Mouse (Mus musculus): ENCODE results near the gene H13. TPM values are rescaled to one million over a fixed set of nuclear protein-coding genes. Genes with fewer than 3 reads are reported as not detected.

Gene H13
- polyA plus RNA-seq, 1 experiment from 2014 or later: 172 TPM

DNA sequence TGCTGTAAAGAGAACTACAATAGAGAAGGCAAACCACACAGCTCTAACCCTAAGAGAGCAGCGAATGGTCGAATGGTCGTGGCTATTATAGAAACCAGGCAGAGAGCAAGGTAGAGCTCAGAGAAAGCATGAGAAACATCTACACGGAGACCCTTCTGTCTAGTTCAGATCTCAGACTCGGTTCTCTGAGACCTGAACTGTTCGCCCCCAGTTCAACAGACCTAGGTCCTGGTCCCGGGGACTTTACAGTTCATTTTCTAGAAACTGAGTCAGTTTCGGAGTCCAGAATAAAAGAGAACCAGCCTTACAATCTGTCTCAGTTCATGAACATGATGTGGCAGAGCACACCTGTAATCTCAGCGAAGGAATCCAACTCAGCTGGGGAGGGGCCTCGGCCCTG is 65.2 kb downstream of the H13 start:
- H3K4me3 ChIP-seq (ENCODE audit: low read length): peak overlapping the region; percentile 47
- 13% methylated on average over 10 of the region's 10 CpGs for WGBS
- H3K4me1 ChIP-seq (ENCODE audit: control insufficient read depth, insufficient read depth, low read depth, low read length): peaks cover 33% of the 10 kb centered on the region
- H3K27ac ChIP-seq (ENCODE audit: low read depth, low read length): peak overlapping the region; percentile 48
- H3K9ac ChIP-seq (ENCODE audit: low read depth, low read length): peak overlapping the region; percentile 54
- no peaks in the 10 kb centered on the region for H3K36me3 ChIP-seq (ENCODE audit: control insufficient read depth, insufficient read depth, low read length)
- H3K4me2 ChIP-seq (ENCODE audit: low read length): peak overlapping the region; percentile 91
- ATAC-seq: peak; percentile 0; the same call in 1 of the 2 replicates
- no peaks in the 10 kb centered on the region for H3K9me3 ChIP-seq (ENCODE audit: control insufficient read depth, low read length)
- no peaks in the 10 kb centered on the region; the same call in 1 of the 2 replicates for H3K27me3 ChIP-seq (replicated peaks; ENCODE audit: control insufficient read depth, insufficient read depth, low read length)

GRCm38 (mm10) chr2:152734984-152735383 is 65.7 kb downstream of the H13 start:
- Histone ChIP-seq H3K4me1 (ENCODE audit: control insufficient read depth, insufficient read depth, low read depth, low read length) (peaks cover 30% of the 10 kb centered on the region), H3K4me2 (ENCODE audit: low read length) (peak overlapping the region; percentile 91), H3K27ac (ENCODE audit: low read depth, low read length) (peak overlapping the region; percentile 79), H3K4me3 (ENCODE audit: low read length) (peak overlapping the region; percentile 47), H3K9me3 (ENCODE audit: control insufficient read depth, low read length) (no peaks in the 10 kb centered on the region), H3K36me3 (ENCODE audit: control insufficient read depth, insufficient read depth, low read length) (no peaks in the 10 kb centered on the region), H3K27me3 (replicated peaks; ENCODE audit: control insufficient read depth, insufficient read depth, low read length) (no peaks in the 10 kb centered on the region; the same call in 1 of the 2 replicates), H3K9ac (ENCODE audit: low read depth, low read length) (peak overlapping the region; percentile 54)
- WGBS: under 1% methylated on average over 27 of the region's 28 CpGs
- peak; percentile 89 for ATAC-seq

DNA sequence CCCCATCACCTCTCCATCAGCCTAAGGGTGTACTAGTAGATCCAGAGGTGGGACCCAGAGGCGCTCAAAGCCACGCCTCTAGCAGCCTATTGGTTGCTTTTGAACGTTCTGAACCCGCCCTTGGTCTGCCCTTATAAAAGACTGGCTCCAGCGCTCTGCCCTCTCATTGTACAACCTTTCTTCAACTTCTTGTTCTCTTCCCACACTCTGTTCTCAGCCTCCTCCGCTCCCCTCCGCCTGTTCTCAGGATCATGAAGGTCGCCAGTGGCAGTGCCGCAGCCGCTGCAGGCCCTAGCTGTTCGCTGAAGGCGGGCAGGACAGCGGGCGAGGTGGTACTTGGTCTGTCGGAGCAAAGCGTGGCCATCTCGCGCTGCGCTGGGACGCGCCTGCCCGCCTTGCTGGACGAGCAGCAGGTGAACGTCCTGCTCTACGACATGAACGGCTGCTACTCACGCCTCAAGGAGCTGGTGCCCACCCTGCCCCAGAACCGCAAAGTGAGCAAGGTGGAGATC is 66.9 kb downstream of the H13 start, which contains the start of gene Id1:
Id1 (plus strand) TSS at position 162 of the 512 bp plus-strand sequence.
- Histone ChIP-seq H3K27ac (ENCODE audit: low read depth, low read length) (peak within 1 kb of the TSS; percentile 79), H3K4me3 (ENCODE audit: low read length) (peak within 1 kb of the TSS; percentile 47), H3K9me3 (ENCODE audit: control insufficient read depth, low read length) (no peaks in the 10 kb centered on the region), H3K36me3 (ENCODE audit: control insufficient read depth, insufficient read depth, low read length) (no peaks in the 10 kb centered on the region), H3K4me2 (ENCODE audit: low read length) (peak within 1 kb of the TSS; percentile 91), H3K4me1 (ENCODE audit: control insufficient read depth, insufficient read depth, low read depth, low read length) (peaks cover 30% of the 10 kb centered on the region), H3K27me3 (replicated peaks; ENCODE audit: control insufficient read depth, insufficient read depth, low read length) (no peaks in the 10 kb centered on the region; the same call in 1 of the 2 replicates), H3K9ac (ENCODE audit: low read depth, low read length) (peak within 1 kb of the TSS; percentile 54)
- under 1% methylated on average over 28 of the region's 28 CpGs for WGBS
- peak; percentile 82 for ATAC-seq

DNA sequence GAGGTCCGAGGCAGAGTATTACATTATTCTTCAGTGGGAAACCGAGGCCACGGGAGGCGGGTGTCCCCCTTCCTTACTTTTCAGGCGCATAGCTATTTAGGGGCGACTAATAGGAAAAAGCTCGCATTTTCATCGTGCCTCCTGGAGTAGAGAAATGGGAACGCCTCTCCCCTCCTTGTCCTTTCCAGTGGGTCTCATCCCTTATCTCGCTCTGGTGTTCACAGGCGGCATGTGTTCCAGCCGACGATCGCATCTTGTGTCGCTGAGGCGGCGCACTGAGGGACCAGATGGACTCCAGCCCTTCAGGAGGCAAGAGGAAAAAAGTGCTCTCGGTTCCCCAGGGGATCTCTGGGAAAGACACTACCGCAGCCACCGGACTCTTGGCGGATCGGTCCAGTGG is 67.5 kb downstream of the H13 start:
- Histone ChIP-seq H3K27me3 (replicated peaks; ENCODE audit: control insufficient read depth, insufficient read depth, low read length) (no peaks in the 10 kb centered on the region; the same call in 1 of the 2 replicates), H3K27ac (ENCODE audit: low read depth, low read length) (peak overlapping the region; percentile 35), H3K4me2 (ENCODE audit: low read length) (peak overlapping the region; percentile 91), H3K4me3 (ENCODE audit: low read length) (peak overlapping the region; percentile 47), H3K36me3 (ENCODE audit: control insufficient read depth, insufficient read depth, low read length) (no peaks in the 10 kb centered on the region), H3K9me3 (ENCODE audit: control insufficient read depth, low read length) (no peaks in the 10 kb centered on the region), H3K4me1 (ENCODE audit: control insufficient read depth, insufficient read depth, low read depth, low read length) (peaks cover 30% of the 10 kb centered on the region), H3K9ac (ENCODE audit: low read depth, low read length) (peak overlapping the region; percentile 47)
- under 1% methylated on average over 22 of the region's 22 CpGs for WGBS
- ATAC-seq: no peak

GRCm38 (mm10) chr2:152737306-152738221 is 68.3 kb downstream of the H13 start:
- no peaks in the 10 kb centered on the region; the same call in 1 of the 2 replicates for H3K27me3 ChIP-seq (replicated peaks; ENCODE audit: control insufficient read depth, insufficient read depth, low read length)
- H3K9ac ChIP-seq (ENCODE audit: low read depth, low read length): peak overlapping the region; percentile 56
- H3K27ac ChIP-seq (ENCODE audit: low read depth, low read length): peak overlapping the region; percentile 67
- peaks cover 30% of the 10 kb centered on the region for H3K4me1 ChIP-seq (ENCODE audit: control insufficient read depth, insufficient read depth, low read depth, low read length)
- WGBS: 19% methylated on average over 10 of the region's 10 CpGs
- H3K4me2 ChIP-seq (ENCODE audit: low read length): peak overlapping the region; percentile 91
- no peaks in the 10 kb centered on the region for H3K36me3 ChIP-seq (ENCODE audit: control insufficient read depth, insufficient read depth, low read length)
- no peaks in the 10 kb centered on the region for H3K9me3 ChIP-seq (ENCODE audit: control insufficient read depth, low read length)
- ATAC-seq: no peak
- H3K4me3 ChIP-seq (ENCODE audit: low read length): peak overlapping the region; percentile 47

GRCm38 (mm10) chr2:152738341-152738740 is 69.1 kb downstream of the H13 start:
- WGBS: 34% methylated on average over 2 of the region's 2 CpGs

GRCm38 (mm10) chr2:152739031-152739841 is 70.0 kb downstream of the H13 start:
- H3K9ac ChIP-seq (ENCODE audit: low read depth, low read length): peak overlapping the region; percentile 72
- peak overlapping the region; percentile 47 for H3K4me3 ChIP-seq (ENCODE audit: low read length)
- WGBS: 2% methylated on average over 32 of the region's 36 CpGs
- H3K27ac ChIP-seq (ENCODE audit: low read depth, low read length): peak overlapping the region; percentile 71; the same call in 1 of the 2 replicates
- H3K36me3 ChIP-seq (ENCODE audit: control insufficient read depth, insufficient read depth, low read length): no peaks in the 10 kb centered on the region
- ATAC-seq: peak; percentile 40
- peaks cover 28% of the 10 kb centered on the region for H3K4me1 ChIP-seq (ENCODE audit: control insufficient read depth, insufficient read depth, low read depth, low read length)
- peak overlapping the region; percentile 91 for H3K4me2 ChIP-seq (ENCODE audit: low read length)
- no peaks in the 10 kb centered on the region; the same call in 1 of the 2 replicates for H3K27me3 ChIP-seq (replicated peaks; ENCODE audit: control insufficient read depth, insufficient read depth, low read length)
- H3K9me3 ChIP-seq (ENCODE audit: control insufficient read depth, low read length): no peaks in the 10 kb centered on the region

More at GRCm38 (mm10) chr2:152738341-152738740, 69.1 kb downstream of the H13 start:
- H3K27me3 ChIP-seq (replicated peaks; ENCODE audit: control insufficient read depth, insufficient read depth, low read length): no peaks in the 10 kb centered on the region; the same call in 1 of the 2 replicates
- H3K4me1 ChIP-seq (ENCODE audit: control insufficient read depth, insufficient read depth, low read depth, low read length): peaks cover 30% of the 10 kb centered on the region
- no peaks in the 10 kb centered on the region for H3K9me3 ChIP-seq (ENCODE audit: control insufficient read depth, low read length)
- peak overlapping the region; percentile 47 for H3K4me3 ChIP-seq (ENCODE audit: low read length)
- ATAC-seq: no peak
- H3K27ac ChIP-seq (ENCODE audit: low read depth, low read length): peak overlapping the region; percentile 67
- no peaks in the 10 kb centered on the region for H3K36me3 ChIP-seq (ENCODE audit: control insufficient read depth, insufficient read depth, low read length)
- peak overlapping the region; percentile 56 for H3K9ac ChIP-seq (ENCODE audit: low read depth, low read length)
- H3K4me2 ChIP-seq (ENCODE audit: low read length): peak overlapping the region; percentile 91

- Histone ChIP-seq H3K4me1 (ENCODE audit: control insufficient read depth, insufficient read depth, low read depth, low read length) (peaks cover 22% of the 10 kb centered on the region), H3K27ac (ENCODE audit: low read depth, low read length) (0 out of 2 replicates have a peak overlapping the region, but pooled peaks have one; percentile 9), H3K36me3 (ENCODE audit: control insufficient read depth, insufficient read depth, low read length) (no peaks in the 10 kb centered on the region), H3K9me3 (ENCODE audit: control insufficient read depth, low read length) (no peaks in the 10 kb centered on the region), H3K27me3 (replicated peaks; ENCODE audit: control insufficient read depth, insufficient read depth, low read length) (no peaks in the 10 kb centered on the region; the same call in 1 of the 2 replicates), H3K4me3 (ENCODE audit: low read length) (no peak overlapping the region), H3K9ac (ENCODE audit: low read depth, low read length) (no peak overlapping the region), H3K4me2 (ENCODE audit: low read length) (peak overlapping the region; percentile 91)
- no peak for ATAC-seq
- 24% methylated on average over 3 of the region's 3 CpGs for WGBS
These were observed 70.6 kb downstream of the H13 start for GRCm38 (mm10) chr2:152739842-152740260.
